Mouse (Mus musculus): Measurements from ENCODE around the gene Ttc30a2.

DNA sequence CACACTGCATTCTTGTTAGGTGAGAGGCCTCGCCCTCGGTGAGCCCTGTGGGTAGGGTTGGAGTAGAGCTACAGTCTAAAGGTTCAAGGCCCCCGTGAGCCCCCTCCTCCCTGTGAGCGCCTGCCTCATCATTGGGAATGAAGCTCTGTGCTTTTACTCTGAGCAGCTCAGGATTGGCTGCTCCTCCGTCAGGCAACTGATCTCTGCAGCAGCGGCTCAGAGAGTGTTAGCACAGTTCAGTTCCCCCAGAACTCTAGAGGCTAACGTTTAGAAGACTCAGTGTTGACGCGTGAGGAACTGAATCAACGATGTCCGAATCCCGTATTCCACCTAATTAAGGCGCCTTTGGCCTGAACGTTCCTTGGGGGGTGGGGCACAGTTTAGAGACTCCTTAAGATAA, 22.3 kb downstream of the Ttc30a2 start:
- TF ChIP-seq POLR2A (IDR thresholded peaks at IDR 0.05; ENCODE audit: insufficient read depth, low read length) (no peak), CTCF (IDR thresholded peaks at IDR 0.05; ENCODE audit: low read depth, low read length) (no peak), EP300 (IDR thresholded peaks at IDR 0.05; ENCODE audit: insufficient read depth, low read depth, low read length) (no peak)

Data from ES-Bruce4 (cell line).